In genomic region chr2:18906421-18907084, GRCm38 (mm10) we compare ENCODE assay signal across 10 mouse cellular contexts.
DNase-seq lines count a peak whose midpoint lies in the region; ATAC-seq and TF ChIP-seq lines count a peak whose summit lies in the region.
"Had no signal": no experiment of that assay in that cellular context is flagged by ENCODE, and none has a peak within 500 bp of the region (broad histone marks: within the 10 kb centered on the region; RNA-seq: fewer than 3 reads in every experiment).

No protein-coding gene starts in this region.

- no peak for TF ChIP-seq POLR2A in ES-Bruce4 (IDR thresholded peaks at IDR 0.05; ENCODE audit: insufficient read depth, low read length)

- H3K27ac ChIP-seq in ES-Bruce4 (ENCODE audit: insufficient read depth, low read length), result no peak overlapping the region
- H3K27ac ChIP-seq in hindbrain, postnatal 0 days, result 0 out of 2 replicates have a peak overlapping the region, but pooled peaks have one; percentile 32
- H3K27ac ChIP-seq: lung, embryonic 15.5 days had no signal

- no peak for TF ChIP-seq EP300 in ES-Bruce4 (IDR thresholded peaks at IDR 0.05; ENCODE audit: insufficient read depth, low read depth, low read length)

- TF ChIP-seq CTCF in ES-Bruce4 (IDR thresholded peaks at IDR 0.05; ENCODE audit: low read depth, low read length), result peak; percentile 26
- peak; percentile 38 for TF ChIP-seq CTCF in hindbrain, postnatal 0 days (IDR thresholded peaks at IDR 0.05; ENCODE audit: low read depth)

- no peaks in the 10 kb centered on the region for H3K9me3 ChIP-seq in ES-Bruce4 (replicated peaks; ENCODE audit: control insufficient read depth, insufficient read depth, low read length, poor library complexity, severe bottlenecking)
- no peaks in the 10 kb centered on the region for H3K9me3 ChIP-seq in hindbrain, postnatal 0 days (ENCODE audit: low read length)
- H3K9me3 ChIP-seq: lung, embryonic 15.5 days had no signal

- no peak overlapping the region for H3K4me3 ChIP-seq in ES-Bruce4 (ENCODE audit: low read depth, low read length)
- H3K4me3 ChIP-seq in hindbrain, postnatal 0 days (ENCODE audit: low read length), result no peak overlapping the region
- H3K4me3 ChIP-seq: lung, embryonic 15.5 days had no signal

- no peak overlapping the region for H3K4me2 ChIP-seq in hindbrain, postnatal 0 days (ENCODE audit: low read depth, low read length)
- H3K4me2 ChIP-seq: lung, embryonic 15.5 days had no signal

- 41% methylated on average over 2 of the region's 2 CpGs for WGBS in hindbrain, postnatal 0 days

- H3K9ac ChIP-seq in ES-Bruce4 (ENCODE audit: low read depth, poor library complexity, severe bottlenecking), result no peak overlapping the region
- H3K9ac ChIP-seq in hindbrain, postnatal 0 days (replicated peaks; ENCODE audit: low read length), result no peak overlapping the region
- H3K9ac ChIP-seq: lung, embryonic 15.5 days had no signal

- H3K36me3 ChIP-seq in ES-Bruce4 (ENCODE audit: control insufficient read depth, insufficient read depth, low read length, poor library complexity, severe bottlenecking), result no peaks in the 10 kb centered on the region
- no peaks in the 10 kb centered on the region for H3K36me3 ChIP-seq in hindbrain, postnatal 0 days (ENCODE audit: insufficient read depth, low read length)
- H3K36me3 ChIP-seq: lung, embryonic 15.5 days had no signal

- H3K27me3 ChIP-seq in ES-Bruce4 (ENCODE audit: control insufficient read depth, insufficient read depth, low read length, poor library complexity, severe bottlenecking), result no peaks in the 10 kb centered on the region
- no peaks in the 10 kb centered on the region for H3K27me3 ChIP-seq in hindbrain, postnatal 0 days (ENCODE audit: insufficient read depth, low read length)
- H3K27me3 ChIP-seq: lung, embryonic 15.5 days had no signal

- H3K4me1 ChIP-seq in ES-Bruce4 (ENCODE audit: control insufficient read depth, insufficient read depth, low read length), result no peaks in the 10 kb centered on the region
- no peaks in the 10 kb centered on the region for H3K4me1 ChIP-seq in hindbrain, postnatal 0 days (ENCODE audit: insufficient read depth, low read length)

- peak; percentile 94 for ATAC-seq in hindbrain, postnatal 0 days

- peak; percentile 18 to 44 for DNase-seq in frontal cortex, adult 2 months (ENCODE audit: extremely low spot score in 1 of 2, low spot score in 1 of 2)
- no peak for DNase-seq in frontal cortex, postnatal 25 days (ENCODE audit: low spot score in 2 of 2)
- peak; percentile 46 to 69 for DNase-seq in cerebellum, postnatal 10 days
- DNase-seq in hindbrain, postnatal 0 days (ENCODE audit: low spot score), result peak; percentile 70
- no peak for DNase-seq in kidney, adult 18-20 months
- DNase-seq in urinary bladder, postnatal 25 days (ENCODE audit: low spot score), result no peak
- DNase-seq in spleen, adult 18-20 months, result no peak
- DNase-seq: kidney, postnatal 14 days had no signal

Comparison
In these comparisons a context has a peak if more than half of its experiments do, and no peak if none do; other contexts are left out.
1. DNase-seq: peak in frontal cortex, adult 2 months (2 of 2), cerebellum, postnatal 10 days (2 of 2) and hindbrain, postnatal 0 days (single experiment); none in frontal cortex, postnatal 25 days (0 of 2), kidney, adult 18-20 months (single experiment), urinary bladder, postnatal 25 days (single experiment) and spleen, adult 18-20 months (0 of 2).